Mouse (Mus musculus): ENCODE data around the gene Foxm1.

The Foxm1 gene

GRCm38 (mm10) chr6:128362381-128363006 is at the start of gene Foxm1, which contains the start of gene Rhno1:
Foxm1 (plus strand) TSS chr6:128362967.
Rhno1 (minus strand) TSS chr6:128362911.
- peak; percentile 92 for DNase-seq (ENCODE audit: low spot score)

GRCm38 (mm10) chr6:128314796-128315195 is 48.0 kb upstream of the Foxm1 start:
- no peak for DNase-seq (ENCODE audit: low spot score)

- no peak for DNase-seq (ENCODE audit: low spot score)
Observed at GRCm38 (mm10) chr6:128315597-128315996, 47.2 kb upstream of the Foxm1 start.

- DNase-seq (ENCODE audit: low spot score) = peak; percentile 87
Observed at GRCm38 (mm10) chr6:128318317-128318716, 44.5 kb upstream of the Foxm1 start.

- DNase-seq (ENCODE audit: low spot score) = peak; percentile 88
Observed at GRCm38 (mm10) chr6:128334397-128335124, 28.2 kb upstream of the Foxm1 start.

- DNase-seq (ENCODE audit: low spot score) = no peak
Observed at GRCm38 (mm10) chr6:128337467-128337866, 25.3 kb upstream of the Foxm1 start.

- DNase-seq (ENCODE audit: low spot score) = no peak
Observed at GRCm38 (mm10) chr6:128338876-128339275, 23.9 kb upstream of the Foxm1 start.

- DNase-seq (ENCODE audit: low spot score) = no peak
Observed at GRCm38 (mm10) chr6:128341956-128342723, 20.6 kb upstream of the Foxm1 start.

- DNase-seq (ENCODE audit: low spot score) = no peak
Observed at GRCm38 (mm10) chr6:128345623-128346022, 17.1 kb upstream of the Foxm1 start.

GRCm38 (mm10) chr6:128346782-128347181 is 16.0 kb upstream of the Foxm1 start:
- DNase-seq (ENCODE audit: low spot score) = no peak

- peak; percentile 49 for DNase-seq (ENCODE audit: low spot score)
Observed at GRCm38 (mm10) chr6:128349711-128350110, 13.1 kb upstream of the Foxm1 start.

GRCm38 (mm10) chr6:128354140-128354539 is 8.6 kb upstream of the Foxm1 start:
- no peak for DNase-seq (ENCODE audit: low spot score)

GRCm38 (mm10) chr6:128355201-128355681 is 7.5 kb upstream of the Foxm1 start:
- DNase-seq (ENCODE audit: low spot score) = peak; percentile 73

GRCm38 (mm10) chr6:128355726-128356416 is 6.9 kb upstream of the Foxm1 start, which contains the start of gene Tulp3:
Tulp3 (minus strand) TSS chr6:128355851.
- peak; percentile 97 for DNase-seq (ENCODE audit: low spot score)

- DNase-seq (ENCODE audit: low spot score) = peak; percentile 53
Observed at GRCm38 (mm10) chr6:128358999-128359398, 3.8 kb upstream of the Foxm1 start.

- no peak for DNase-seq (ENCODE audit: low spot score)
Observed at GRCm38 (mm10) chr6:128361901-128362300, 866 bp upstream of the Foxm1 start.

- peak; percentile 58 for DNase-seq (ENCODE audit: low spot score)
Observed at GRCm38 (mm10) chr6:128363007-128363825, 449 bp downstream of the Foxm1 start.

- no peak for DNase-seq (ENCODE audit: low spot score)
Observed at GRCm38 (mm10) chr6:128364721-128365120, 2.0 kb downstream of the Foxm1 start.

GRCm38 (mm10) chr6:128366466-128366865 is 3.7 kb downstream of the Foxm1 start:
- DNase-seq (ENCODE audit: low spot score) = no peak

GRCm38 (mm10) chr6:128370040-128370439 is 7.3 kb downstream of the Foxm1 start:
- DNase-seq (ENCODE audit: low spot score) = no peak

- peak; percentile 76 for DNase-seq (ENCODE audit: low spot score)
Observed at GRCm38 (mm10) chr6:128375192-128375591, 12.4 kb downstream of the Foxm1 start, which contains the start of the genes Tex52 and Gm44596. Tex52 (plus strand) TSS chr6:128375456. Gm44596 (plus strand) TSS chr6:128375503.

Data from embryo, embryonic 10 days (tissue).